Mouse (Mus musculus) liver, adult 2 months (tissue): ENCODE data around the gene Ebf1. TPM values are rescaled to one million over a fixed set of nuclear protein-coding genes. Genes with fewer than 3 reads are reported as not detected.

Source experiments
- DNase-seq: peaks from one replicate; pipeline ENCODE4 v3.0.0-alpha.2; 2011; ENCODE audit warnings: low read depth, low spot score; ENCODE audit errors: extremely low read depth
- H3K27ac ChIP-seq: fragments of 200-500 bp; replicated peaks from 2 replicates; pipeline ENCODE4 v1.5.1; 2012; ENCODE audit warnings: low read depth, mild to moderate bottlenecking, control low read depth, inconsistent platforms, low read length; ENCODE audit not compliant: insufficient read depth
- H3K27me3 ChIP-seq: fragments of 200-500 bp; 2 replicates; pipeline ENCODE4 v1.6.1; 2012; ENCODE audit warnings: mild to moderate bottlenecking, moderate library complexity, low read length, inconsistent platforms; ENCODE audit not compliant: control insufficient read depth, insufficient read depth
- H3K36me3 ChIP-seq: fragments of 200-500 bp; 2 replicates; pipeline ENCODE4 v1.6.1; 2012; ENCODE audit warnings: low read length, inconsistent platforms; ENCODE audit not compliant: control insufficient read depth, insufficient read depth
- H3K4me1 ChIP-seq: fragments of 200-500 bp; 2 replicates; pipeline ENCODE4 v1.6.1; 2011; ENCODE audit warnings: low read length; ENCODE audit not compliant: control insufficient read depth, insufficient read depth
- H3K4me3 ChIP-seq: fragments of 200-500 bp; 2 replicates; pipeline ENCODE4 v1.5.1; 2011; ENCODE audit warnings: low read depth, mild to moderate bottlenecking, control low read depth, low read length, moderate library complexity; ENCODE audit not compliant: insufficient read depth
- H3K79me2 ChIP-seq: fragments of 200-500 bp; 2 replicates; pipeline ENCODE4 v1.6.1; 2012; ENCODE audit warnings: inconsistent platforms, mild to moderate bottlenecking, low read length, moderate library complexity; ENCODE audit not compliant: control insufficient read depth, insufficient read depth
- H3K9ac ChIP-seq: fragments of 200-500 bp; 2 replicates; pipeline ENCODE4 v1.6.1; 2012; ENCODE audit warnings: low read depth, mild to moderate bottlenecking, control low read depth, inconsistent platforms, low read length
- CTCF ChIP-seq: fragments of 200-500 bp; IDR thresholded peaks from 2 replicates; pipeline ENCODE4 v1.5.1; 2011; ENCODE audit warnings: low read depth, low read length, control low read depth
- POLR2A ChIP-seq: fragments of 200-500 bp; IDR thresholded peaks from 2 replicates; pipeline ENCODE4 v1.6.1; 2011; ENCODE audit warnings: low read length, control low read depth; ENCODE audit not compliant: insufficient read depth; ENCODE audit errors: extremely low read depth
- WGBS: fragments of 180-500 bp; shearing (Covaris S2); methylation state at CpG from one replicate; pipeline ENCODE4 v1.1.7; 2018; 5-methylcytosine and 5-hydroxymethylcytosine counted together
- polyA plus RNA-seq: library from polyadenylated mRNA; depleted of rRNA; stranded (reverse); fragments of >200 nt; gene quantifications from 2 replicates; pipeline ENCODE4 v1.2.3, GENCODE M21; 2012
- total RNA-seq: library from RNA; depleted of rRNA; stranded (reverse); fragments of >200 nt; gene quantifications from 2 replicates; pipeline ENCODE4 v1.2.3, GENCODE M21; 2014

The Ebf1 gene
- total and polyA plus RNA-seq, 2 experiments, result 0.23 to 0.37 TPM

DNA sequence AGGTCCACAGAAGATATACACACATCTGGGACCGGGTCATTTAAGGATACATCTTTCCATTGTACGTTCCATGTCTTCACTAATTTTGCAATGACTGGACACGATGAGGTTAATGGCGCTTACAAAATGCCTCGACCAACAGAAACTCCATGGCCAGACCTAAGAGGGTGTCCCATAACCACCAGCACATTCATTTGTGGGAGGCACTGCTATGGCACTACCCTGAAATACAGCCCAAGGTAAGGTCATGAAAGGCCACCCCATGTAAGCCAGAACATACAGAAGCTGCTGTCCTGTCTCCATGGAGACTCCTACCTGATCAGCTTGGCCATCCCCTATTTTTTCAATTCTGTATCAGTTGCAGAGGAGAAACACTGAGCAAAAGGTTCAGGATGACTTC is 391.6 kb downstream of the Ebf1 start:
- DNase-seq, result no peak
- Histone ChIP-seq H3K79me2 (no peaks in the 10 kb centered on the region), H3K27ac (no peak overlapping the region), H3K9ac (no peak overlapping the region), H3K27me3 (no peaks in the 10 kb centered on the region), H3K36me3 (no peaks in the 10 kb centered on the region), H3K4me3 (no peak overlapping the region), H3K4me1 (no peaks in the 10 kb centered on the region)
- TF ChIP-seq POLR2A (no peak), CTCF (no peak)
- WGBS, result 82% methylated on average over 5 of the region's 5 CpGs

DNA sequence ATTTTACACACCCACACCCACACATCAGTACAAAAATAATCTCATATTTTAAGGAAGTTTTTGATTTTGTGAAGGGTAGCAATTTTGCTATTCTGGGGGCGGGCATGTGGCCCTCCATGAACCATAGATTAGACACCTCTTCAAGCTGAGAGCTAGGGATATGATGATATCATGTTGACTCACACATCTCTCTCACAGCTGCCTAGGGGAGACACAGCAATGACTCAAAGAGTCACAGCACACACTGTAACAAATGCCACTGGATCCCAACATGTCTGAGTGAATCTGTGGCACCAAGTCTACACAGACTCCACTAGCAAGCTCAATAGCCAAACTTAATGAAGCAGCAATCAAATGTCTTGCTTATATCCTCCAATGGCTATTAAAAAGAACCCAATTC is 395.0 kb downstream of the Ebf1 start:
- H3K27me3 ChIP-seq, result no peaks in the 10 kb centered on the region
- H3K36me3 ChIP-seq, result no peaks in the 10 kb centered on the region
- H3K9ac ChIP-seq, result no peak overlapping the region
- no peak overlapping the region for H3K4me3 ChIP-seq
- no peak overlapping the region for H3K27ac ChIP-seq
- DNase-seq, result no peak
- 90% methylated on average over 1 of the region's 1 CpGs for WGBS
- no peaks in the 10 kb centered on the region for H3K79me2 ChIP-seq
- TF ChIP-seq CTCF (no peak), POLR2A (no peak)
- no peaks in the 10 kb centered on the region for H3K4me1 ChIP-seq

DNA sequence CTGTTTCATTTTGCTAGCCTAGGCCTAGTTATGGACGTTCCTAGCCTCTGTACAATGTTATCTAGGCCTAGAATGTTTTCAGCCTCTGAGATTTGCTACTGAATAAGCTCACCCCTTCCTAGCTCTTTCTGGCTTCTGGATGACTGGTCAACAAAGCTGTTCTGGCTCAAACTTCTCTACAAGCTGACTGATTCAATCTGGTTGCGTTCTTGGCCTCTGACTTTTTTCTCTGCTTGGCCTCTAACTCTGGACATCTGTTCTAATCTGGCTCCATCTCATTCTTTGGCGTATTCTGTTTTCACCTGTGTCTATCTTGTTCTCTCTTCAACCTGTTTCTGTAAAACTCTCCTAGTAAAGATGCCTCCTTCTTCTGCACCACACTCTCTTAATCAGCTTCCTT is 400.4 kb downstream of the Ebf1 start:
- 82% methylated on average over 3 of the region's 3 CpGs for WGBS
- TF ChIP-seq POLR2A (no peak), CTCF (no peak)

DNA sequence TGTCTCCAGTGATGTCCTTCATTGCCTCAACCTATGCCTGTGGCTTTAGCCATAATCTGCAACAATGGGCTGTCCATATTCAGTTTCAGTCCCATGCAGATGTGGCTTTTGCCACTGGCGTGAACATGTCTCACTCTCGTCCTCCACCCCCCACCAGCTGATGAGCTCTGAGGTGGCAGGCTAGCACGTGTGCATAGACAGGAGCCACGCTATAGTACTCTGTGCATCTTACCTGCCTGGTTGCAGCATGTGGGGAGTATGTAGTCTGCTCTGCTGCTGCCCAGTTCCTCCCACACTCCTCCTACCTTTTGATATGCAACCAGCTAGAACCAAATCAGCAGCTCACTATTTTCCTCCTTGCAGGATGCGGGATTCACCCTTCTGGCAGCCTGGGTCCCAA is 408.9 kb downstream of the Ebf1 start:
- H3K79me2 ChIP-seq, result no peaks in the 10 kb centered on the region
- H3K9ac ChIP-seq, result no peak overlapping the region
- WGBS, result 95% methylated on average over 5 of the region's 5 CpGs
- H3K36me3 ChIP-seq, result no peaks in the 10 kb centered on the region
- H3K4me3 ChIP-seq, result no peak overlapping the region
- H3K27ac ChIP-seq, result no peak overlapping the region
- no peak for DNase-seq
- no peaks in the 10 kb centered on the region for H3K4me1 ChIP-seq
- no peak for TF ChIP-seq CTCF
- no peak for TF ChIP-seq POLR2A
- 0 out of 2 replicates have a peak, but pooled peaks cover 2% of the 10 kb centered on the region for H3K27me3 ChIP-seq

More for the DNA sequence above, 400.4 kb downstream of the Ebf1 start:
- Histone ChIP-seq H3K79me2 (no peaks in the 10 kb centered on the region), H3K4me3 (no peak overlapping the region), H3K27me3 (no peaks in the 10 kb centered on the region), H3K4me1 (no peaks in the 10 kb centered on the region), H3K36me3 (no peaks in the 10 kb centered on the region), H3K9ac (no peak overlapping the region), H3K27ac (no peak overlapping the region)
- no peak for DNase-seq

DNA sequence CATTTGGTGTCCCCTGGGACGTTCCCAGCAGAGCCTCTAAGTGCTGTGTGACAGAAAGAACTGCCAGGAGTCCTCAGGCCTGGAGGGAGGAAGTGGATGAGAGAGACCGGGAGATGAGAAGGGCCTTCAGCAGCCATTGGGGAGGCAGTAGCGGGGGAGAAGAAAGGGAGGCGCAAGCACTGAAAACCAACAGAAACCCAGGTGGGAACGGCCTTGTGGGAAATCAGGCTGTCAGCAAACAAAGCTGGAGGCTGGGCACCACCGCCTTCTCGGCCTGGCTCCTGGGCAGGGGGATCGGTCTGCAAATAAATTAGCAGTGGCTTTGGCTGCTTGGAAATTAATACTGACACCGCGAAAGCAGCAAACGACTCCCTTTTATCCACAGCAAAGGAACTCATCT is 409.6 kb downstream of the Ebf1 start:
- no peaks in the 10 kb centered on the region for H3K4me1 ChIP-seq
- H3K79me2 ChIP-seq, result no peaks in the 10 kb centered on the region
- no peak overlapping the region for H3K4me3 ChIP-seq
- DNase-seq, result no peak
- H3K27ac ChIP-seq, result no peak overlapping the region
- no peaks in the 10 kb centered on the region for H3K36me3 ChIP-seq
- WGBS, result 37% methylated on average over 11 of the region's 11 CpGs
- 0 out of 2 replicates have a peak, but pooled peaks cover 2% of the 10 kb centered on the region for H3K27me3 ChIP-seq
- no peak for TF ChIP-seq POLR2A
- H3K9ac ChIP-seq, result no peak overlapping the region

DNA sequence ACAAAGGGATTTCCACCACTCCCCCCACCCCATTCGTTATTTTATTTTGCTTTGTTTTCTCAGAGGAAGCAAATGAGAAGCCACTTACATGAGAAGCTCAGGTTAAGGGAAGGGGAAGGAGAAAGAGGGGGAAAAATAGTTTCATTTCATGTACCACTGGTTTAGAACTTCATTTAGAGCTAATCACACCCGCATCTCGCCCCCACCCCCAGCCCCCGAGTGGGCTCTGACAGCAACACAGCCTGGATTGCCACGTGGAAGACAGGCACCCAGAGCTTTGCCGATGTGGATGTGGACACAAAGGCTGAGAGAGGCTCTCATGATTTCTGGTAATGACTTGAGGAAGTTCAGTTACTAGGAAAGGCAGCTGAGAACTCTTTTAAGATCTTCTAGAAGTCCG is 410.0 kb downstream of the Ebf1 start:
- Histone ChIP-seq H3K36me3 (no peaks in the 10 kb centered on the region), H3K79me2 (no peaks in the 10 kb centered on the region), H3K4me3 (no peak overlapping the region), H3K27me3 (0 out of 2 replicates have a peak, but pooled peaks cover 2% of the 10 kb centered on the region), H3K9ac (no peak overlapping the region), H3K27ac (no peak overlapping the region), H3K4me1 (no peaks in the 10 kb centered on the region)
- no peak for TF ChIP-seq CTCF
- no peak for TF ChIP-seq POLR2A
- no peak for DNase-seq
- 49% methylated on average over 7 of the region's 7 CpGs for whole genome bisulfite sequencing
